Mouse (Mus musculus) E14TG2a.4 (cell line): Measurements from ENCODE around the gene Nr4a2.

Experiments
- H3K27me3 ChIP-seq: 2 replicates; pipeline ENCODE4 v1.6.1; 2014; ENCODE audit warnings: low read length, control low read depth; ENCODE audit not compliant: insufficient read depth
- H3K36me3 ChIP-seq: 2 replicates; pipeline ENCODE4 v1.6.1; 2014; ENCODE audit warnings: low read length, control low read depth; ENCODE audit not compliant: insufficient read depth
- H3K4me1 ChIP-seq: replicated peaks from 2 replicates; pipeline ENCODE4 v1.6.1; 2014; ENCODE audit warnings: low read depth, low read length, control low read depth
- H3K4me3 ChIP-seq: replicated peaks from 2 replicates; pipeline ENCODE4 v1.5.1; 2014; ENCODE audit warnings: mild to moderate bottlenecking, low read length
- H3K9me3 ChIP-seq: 2 replicates; pipeline ENCODE4 v1.6.1; 2014; ENCODE audit warnings: low read length, control low read depth
- CTCF ChIP-seq: conservative IDR thresholded peaks from 2 replicates; pipeline ENCODE4 v1.5.1; 2014; ENCODE audit warnings: low read length
- NANOG ChIP-seq: IDR thresholded peaks from 2 replicates; pipeline ENCODE4 v1.6.1; 2014; ENCODE audit warnings: borderline replicate concordance, low read length, mixed read lengths
- POU5F1 ChIP-seq: IDR thresholded peaks from 2 replicates; pipeline ENCODE4 v1.6.1; 2014; ENCODE audit warnings: low read length, borderline replicate concordance

Gene Nr4a2

GRCm38 (mm10) chr2:57063480-57063879 is 60.3 kb downstream of the Nr4a2 start:
- Histone ChIP-seq H3K9me3 (peaks cover 2% of the 10 kb centered on the region), H3K36me3 (no peaks in the 10 kb centered on the region), H3K27me3 (no peaks in the 10 kb centered on the region), H3K4me1 (no peaks in the 10 kb centered on the region), H3K4me3 (no peak overlapping the region)
- TF ChIP-seq NANOG (no peak), POU5F1 (no peak), CTCF (no peak)
